Mouse (Mus musculus) E14TG2a.4 (cell line): ENCODE measurements around the gene Med22.

Experiments
- CTCF ChIP-seq: conservative IDR thresholded peaks from 2 replicates; pipeline ENCODE4 v1.5.1; 2014; ENCODE audit warnings: low read length
- NANOG ChIP-seq: IDR thresholded peaks from 2 replicates; pipeline ENCODE4 v1.6.1; 2014; ENCODE audit warnings: borderline replicate concordance, low read length, mixed read lengths
- POU5F1 ChIP-seq: IDR thresholded peaks from 2 replicates; pipeline ENCODE4 v1.6.1; 2014; ENCODE audit warnings: low read length, borderline replicate concordance

- TF ChIP-seq CTCF (no peak), NANOG (no peak), POU5F1 (no peak)
These were observed 41.7 kb upstream of the Med22 start for GRCm38 (mm10) chr2:26952193-26952592.
